Mouse (Mus musculus) hindbrain, embryonic 10.5 days (tissue): ENCODE measurements around the gene Klrb1c. TPM values are rescaled to one million over a fixed set of nuclear protein-coding genes. Genes with fewer than 3 reads are reported as not detected.
A peak's percentile ranks its signal among the peaks of the same experiment; 100 is the strongest.

Experiments
- DNase-seq: peaks from one replicate; pipeline ENCODE4 v3.0.0-alpha.2; 2017; ENCODE audit warnings: low spot score
- H3K27ac ChIP-seq: fragments of 300-500 bp; sonication (generic); 2 replicates; pipeline ENCODE4 v1.5.1; 2016; ENCODE audit warnings: mild to moderate bottlenecking, moderate library complexity
- H3K27me3 ChIP-seq: fragments of 300-500 bp; sonication (generic); 2 replicates; pipeline ENCODE4 v1.6.1; 2016; ENCODE audit warnings: mild to moderate bottlenecking; ENCODE audit not compliant: poor library complexity, insufficient read depth, severe bottlenecking
- H3K36me3 ChIP-seq: fragments of 300-500 bp; sonication (generic); 2 replicates; pipeline ENCODE4 v1.6.1; 2016; ENCODE audit warnings: mild to moderate bottlenecking, moderate library complexity
- H3K4me1 ChIP-seq: fragments of 300-500 bp; sonication (generic); replicated peaks from 2 replicates; pipeline ENCODE4 v1.6.1; 2016; ENCODE audit warnings: mild to moderate bottlenecking
- H3K4me3 ChIP-seq: fragments of 300-500 bp; sonication (generic); 2 replicates; pipeline ENCODE4 v1.5.1; 2016; ENCODE audit warnings: mild to moderate bottlenecking, moderate library complexity
- H3K9me3 ChIP-seq: fragments of 300-500 bp; sonication (generic); 2 replicates; pipeline ENCODE4 v1.6.1; 2016; ENCODE audit warnings: mild to moderate bottlenecking, moderate library complexity
- WGBS: fragments of 180-500 bp; shearing (Covaris S2); methylation state at CpG from one replicate; pipeline ENCODE4 v1.1.7; 2016; 5-methylcytosine and 5-hydroxymethylcytosine counted together
- polyA plus RNA-seq: library from polyadenylated mRNA; unstranded; fragments of >200 nt; fragmentation: Nextera tagmentation; extraction: Ambion mirVana; gene quantifications from 2 replicates; pipeline ENCODE4 v1.2.1, GENCODE M21; 2016

Klrb1c gene
- not detected in 2 replicates for polyA plus RNA-seq

DNA sequence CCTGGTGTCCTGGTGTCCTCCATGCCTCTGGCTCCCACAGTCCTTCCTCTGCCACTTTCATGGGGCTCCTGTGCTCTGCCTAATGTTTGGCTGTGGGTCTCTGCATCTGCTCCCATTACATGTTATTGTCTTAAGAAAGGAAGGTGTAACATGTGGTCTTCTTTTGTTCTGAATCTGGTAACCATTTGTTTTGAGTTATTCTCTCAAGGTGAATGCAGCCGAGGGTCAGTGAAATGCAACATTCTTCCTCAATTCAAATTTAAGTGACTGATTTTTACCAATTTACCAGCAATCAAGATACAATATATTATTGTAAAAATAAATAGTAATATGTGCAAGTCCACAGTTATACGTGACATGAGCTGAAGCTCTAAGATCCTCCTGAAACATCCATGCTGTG is at the start of gene Klrb1c:
Klrb1c (minus strand) TSS at position 101 of the 400 bp plus-strand sequence.
- no peaks in the 10 kb centered on the region for H3K9me3 ChIP-seq
- H3K27me3 ChIP-seq: no peaks in the 10 kb centered on the region
- H3K4me3 ChIP-seq: no peak within 1 kb of the TSS
- 84% methylated on average over 2 of the region's 2 CpGs for WGBS
- H3K27ac ChIP-seq: no peak within 1 kb of the TSS
- H3K36me3 ChIP-seq: no peaks in the 10 kb centered on the region
- H3K4me1 ChIP-seq: no peaks in the 10 kb centered on the region
- DNase-seq: no peak

DNA sequence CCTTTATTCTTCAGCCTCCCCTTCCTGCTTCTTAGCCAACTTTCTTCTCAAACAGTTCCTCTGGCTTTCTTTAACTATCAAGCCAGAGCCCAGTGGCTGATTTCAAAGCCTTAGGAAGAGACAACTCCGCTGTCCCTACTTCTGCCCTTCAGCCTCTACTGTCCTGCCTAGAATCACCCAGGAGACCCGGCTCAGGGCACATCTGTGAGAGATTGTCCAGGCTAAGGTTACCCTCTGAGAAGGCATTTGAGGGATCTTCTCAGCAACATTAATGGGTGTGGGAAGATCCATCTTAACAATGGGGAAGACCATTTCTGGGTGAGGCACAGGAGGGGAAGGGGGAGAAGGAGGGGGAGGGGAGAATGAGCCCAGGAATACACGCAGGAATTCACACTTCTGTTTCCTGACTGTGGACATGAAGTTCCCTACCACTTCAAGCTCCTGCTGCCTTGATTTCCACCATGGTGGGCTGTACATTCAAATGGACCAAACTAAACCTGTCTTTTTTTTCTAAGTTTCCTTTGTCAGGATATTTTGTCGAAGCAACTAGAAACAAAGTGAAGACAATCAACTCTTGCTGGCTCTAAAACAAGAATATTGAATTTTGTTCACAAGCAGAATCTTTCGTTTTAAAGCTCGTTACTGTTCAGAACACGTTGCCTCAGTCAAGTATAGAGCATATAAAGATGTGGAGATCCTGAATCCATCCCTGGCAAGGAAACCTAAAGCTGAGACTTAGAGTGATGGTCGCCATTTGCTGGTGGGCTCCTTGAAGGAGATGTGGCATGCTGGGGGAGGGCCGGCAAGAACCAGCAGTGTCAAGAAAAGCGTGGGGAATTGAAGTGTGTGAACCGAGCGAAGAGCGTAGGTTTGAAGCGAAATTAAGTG is 48.7 kb upstream of the Klrb1c start:
- peak; percentile 64 for DNase-seq
- Histone ChIP-seq H3K4me1 (peaks cover 20% of the 10 kb centered on the region), H3K4me3 (peak overlapping the region; percentile 75), H3K27me3 (no peaks in the 10 kb centered on the region), H3K36me3 (no peaks in the 10 kb centered on the region), H3K9me3 (no peaks in the 10 kb centered on the region), H3K27ac (peak overlapping the region; percentile 93)
- 1% methylated on average over 14 of the region's 14 CpGs for WGBS

DNA sequence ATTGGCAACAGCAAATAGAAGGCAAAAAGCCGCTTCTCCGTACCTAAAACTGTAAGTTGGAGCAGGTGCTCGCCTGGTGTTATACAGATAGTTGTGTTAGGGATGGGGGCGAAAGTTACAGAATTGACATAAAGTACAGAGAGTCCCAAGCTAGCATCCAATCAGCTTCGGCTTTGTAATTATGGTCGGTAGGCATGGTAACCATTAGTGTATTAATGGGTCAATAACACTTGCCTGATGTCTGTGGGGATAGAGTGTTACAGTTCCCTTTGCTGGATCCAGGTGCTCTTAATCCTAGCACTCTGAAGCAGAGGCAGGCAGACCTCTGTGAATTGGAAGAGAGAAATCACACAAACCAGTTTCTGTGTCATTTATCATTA is 47.9 kb upstream of the Klrb1c start:
- DNase-seq: no peak
- H3K36me3 ChIP-seq: no peaks in the 10 kb centered on the region
- no peaks in the 10 kb centered on the region for H3K27me3 ChIP-seq
- peak overlapping the region; percentile 93 for H3K27ac ChIP-seq
- WGBS: 83% methylated on average over 6 of the region's 6 CpGs
- H3K9me3 ChIP-seq: no peaks in the 10 kb centered on the region
- peaks cover 14% of the 10 kb centered on the region for H3K4me1 ChIP-seq
- H3K4me3 ChIP-seq: peak overlapping the region; percentile 75

DNA sequence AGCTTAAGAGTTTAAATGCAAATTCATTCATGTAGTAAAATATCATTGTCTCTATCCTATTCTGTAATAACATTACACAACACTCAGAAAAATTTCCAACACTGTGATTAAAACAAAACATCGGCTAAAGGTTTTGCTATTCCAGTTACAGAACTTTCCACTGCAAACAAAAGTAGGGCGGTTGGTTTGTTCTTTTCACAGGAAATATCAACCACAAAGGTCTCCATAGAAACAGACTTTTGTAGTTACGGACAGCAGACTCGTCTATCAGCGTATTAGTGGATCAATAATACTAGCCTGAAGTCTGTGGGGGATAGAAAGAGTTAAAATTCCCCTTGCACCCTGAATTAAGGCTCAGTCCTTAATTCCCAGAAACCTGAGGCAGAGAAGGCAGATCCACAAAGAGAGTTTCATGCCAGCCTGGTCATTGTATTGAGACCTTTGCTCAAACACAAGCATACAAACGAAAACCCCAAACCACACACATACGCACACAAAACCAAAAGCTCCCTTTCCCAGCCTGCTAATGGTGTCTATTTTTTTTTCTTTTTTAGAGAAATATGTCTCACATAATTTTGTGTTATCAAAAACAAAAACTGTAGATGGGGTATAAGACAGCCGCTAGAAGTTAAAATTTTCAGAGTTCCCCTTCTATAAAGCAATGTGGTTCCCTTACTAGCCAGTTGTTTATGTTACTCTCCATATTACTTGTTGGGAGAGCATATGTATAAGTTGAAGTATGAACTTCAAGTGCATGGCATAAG is 47.4 kb upstream of the Klrb1c start:
- no peak for DNase-seq
- 0 out of 2 replicates have a peak overlapping the region, but pooled peaks have one; percentile 75 for H3K4me3 ChIP-seq
- no peaks in the 10 kb centered on the region for H3K27me3 ChIP-seq
- H3K9me3 ChIP-seq: no peaks in the 10 kb centered on the region
- H3K4me1 ChIP-seq: peaks cover 8% of the 10 kb centered on the region
- 79% methylated on average over 8 of the region's 8 CpGs for WGBS
- H3K27ac ChIP-seq: no peak overlapping the region
- H3K36me3 ChIP-seq: no peaks in the 10 kb centered on the region

DNA sequence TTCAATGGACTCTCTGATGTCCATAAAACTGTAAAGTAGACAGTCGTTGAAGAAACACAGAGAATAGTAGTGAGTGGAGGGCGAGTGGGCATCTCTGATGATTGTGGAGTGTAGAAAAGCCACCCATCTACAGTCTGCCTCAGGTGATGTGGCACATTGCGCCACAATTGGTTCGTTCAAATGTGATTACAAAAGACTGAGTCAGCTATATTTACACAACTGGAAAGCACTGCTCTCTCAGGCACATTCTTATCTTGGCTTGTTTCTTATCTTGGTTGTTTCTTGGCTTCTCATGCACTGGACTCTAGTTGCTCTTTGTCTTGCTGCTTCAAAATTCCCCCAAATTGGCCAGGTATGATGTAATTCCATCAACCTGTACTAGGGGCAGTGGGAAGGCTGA is 46.6 kb upstream of the Klrb1c start:
- Histone ChIP-seq H3K27ac (no peak overlapping the region), H3K9me3 (no peaks in the 10 kb centered on the region), H3K27me3 (no peaks in the 10 kb centered on the region), H3K36me3 (no peaks in the 10 kb centered on the region), H3K4me1 (peaks cover 8% of the 10 kb centered on the region), H3K4me3 (no peak overlapping the region)
- WGBS: 87% methylated on average over 4 of the region's 4 CpGs
- no peak for DNase-seq

DNA sequence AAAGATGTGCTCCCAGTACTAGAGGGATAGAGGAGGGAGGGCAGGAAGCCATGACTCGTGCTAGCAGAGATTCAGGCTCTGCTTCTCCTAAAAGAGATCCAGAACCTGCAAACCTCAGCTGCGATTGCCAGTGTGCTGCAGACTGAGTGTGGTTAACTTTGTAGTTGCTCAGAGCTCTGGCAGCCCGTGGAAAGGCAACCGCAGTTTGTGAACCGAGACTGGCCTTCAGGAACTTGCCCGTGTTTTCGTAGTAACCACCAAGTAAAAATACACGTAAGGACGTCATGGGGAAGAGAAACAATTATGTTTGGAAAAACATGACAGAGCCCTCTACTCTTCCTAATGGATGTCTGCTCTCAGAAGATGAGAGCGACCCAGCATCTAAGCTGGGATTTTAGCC is 44.0 kb upstream of the Klrb1c start:
- WGBS: 80% methylated on average over 10 of the region's 10 CpGs
- Histone ChIP-seq H3K9me3 (no peaks in the 10 kb centered on the region), H3K36me3 (no peaks in the 10 kb centered on the region), H3K4me1 (peaks cover 11% of the 10 kb centered on the region), H3K27ac (no peak overlapping the region), H3K4me3 (no peak overlapping the region), H3K27me3 (no peaks in the 10 kb centered on the region)
- no peak for DNase-seq

DNA sequence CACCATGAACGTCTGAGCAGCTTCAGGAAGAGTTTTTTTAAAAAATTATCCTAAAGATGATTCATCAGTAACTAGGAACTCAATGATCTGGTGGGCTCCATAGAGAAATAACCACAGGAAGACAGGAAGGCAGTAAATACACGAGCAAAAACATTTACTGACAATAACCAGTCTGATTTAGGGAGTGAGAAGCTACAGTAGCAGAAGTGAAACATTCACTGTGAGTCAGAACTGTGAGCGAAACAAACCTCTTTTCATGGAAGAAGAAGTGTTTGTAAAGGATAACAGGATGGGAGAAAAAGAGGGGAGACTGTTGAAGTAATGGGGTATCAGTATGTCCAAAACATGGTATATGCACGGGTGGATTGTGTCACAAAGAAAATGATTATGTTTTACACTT is 40.8 kb upstream of the Klrb1c start:
- 75% methylated on average over 4 of the region's 4 CpGs for WGBS
- 0 out of 2 replicates have a peak, but pooled peaks cover 3% of the 10 kb centered on the region for H3K4me1 ChIP-seq
- no peak for DNase-seq

DNA sequence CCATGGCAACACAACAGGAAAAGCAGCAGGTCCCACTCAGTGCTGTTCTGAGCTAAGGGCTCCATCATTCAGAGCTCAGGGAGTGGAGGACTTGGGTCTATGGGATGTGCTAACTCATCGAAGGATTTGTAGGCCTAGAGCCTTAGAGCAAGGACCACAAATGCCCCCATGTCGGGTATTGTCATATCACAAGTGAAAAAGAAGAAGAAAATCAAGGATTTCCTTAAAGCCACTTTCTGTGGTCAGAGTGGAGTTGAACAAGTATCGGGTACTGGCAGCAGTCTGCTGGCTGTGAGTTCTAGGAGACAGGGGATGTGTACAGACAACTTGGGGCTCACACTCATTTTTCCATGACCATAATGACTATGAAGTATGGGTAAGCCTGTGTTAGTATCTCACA is 37.8 kb upstream of the Klrb1c start:
- WGBS: 84% methylated on average over 3 of the region's 3 CpGs
- no peaks in the 10 kb centered on the region for H3K36me3 ChIP-seq
- H3K9me3 ChIP-seq: no peaks in the 10 kb centered on the region
- no peak for DNase-seq
- H3K27ac ChIP-seq: no peak overlapping the region
- no peak overlapping the region for H3K4me3 ChIP-seq
- H3K27me3 ChIP-seq: no peaks in the 10 kb centered on the region
- H3K4me1 ChIP-seq: 0 out of 2 replicates have a peak, but pooled peaks cover 3% of the 10 kb centered on the region

More for the DNA sequence above, 40.8 kb upstream of the Klrb1c start:
- H3K36me3 ChIP-seq: no peaks in the 10 kb centered on the region
- no peak overlapping the region for H3K27ac ChIP-seq
- H3K9me3 ChIP-seq: no peaks in the 10 kb centered on the region
- no peak overlapping the region for H3K4me3 ChIP-seq
- H3K27me3 ChIP-seq: no peaks in the 10 kb centered on the region

DNA sequence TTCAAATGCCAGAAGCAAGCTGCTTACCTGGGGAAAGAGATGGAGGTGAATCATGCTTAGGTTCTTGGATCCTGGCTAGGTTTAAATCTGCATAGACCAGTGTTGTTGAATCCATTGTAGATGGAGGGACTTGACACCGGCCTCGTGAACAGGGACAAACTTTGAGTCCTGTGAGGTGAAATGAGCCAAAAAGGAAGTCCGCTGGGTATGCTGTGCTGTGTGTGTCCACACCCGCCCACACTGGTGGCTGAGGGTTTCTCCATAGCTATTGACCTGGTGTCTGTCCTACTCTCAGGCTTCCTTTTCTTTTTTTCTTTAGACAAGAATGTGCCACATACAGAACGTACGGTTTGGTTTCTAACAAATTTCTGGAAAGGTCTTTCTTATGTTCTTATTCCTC is 37.1 kb upstream of the Klrb1c start, which contains the start of the genes Gm44511 and Klrb1b:
Gm44511 (minus strand) TSS at position 184 of the 400 bp plus-strand sequence.
Klrb1b (minus strand) TSS at position 200 of the 400 bp plus-strand sequence.
- 85% methylated on average over 6 of the region's 6 CpGs for WGBS
- Histone ChIP-seq H3K4me1 (0 out of 2 replicates have a peak, but pooled peaks cover 3% of the 10 kb centered on the region), H3K36me3 (no peaks in the 10 kb centered on the region), H3K9me3 (no peaks in the 10 kb centered on the region), H3K27me3 (no peaks in the 10 kb centered on the region), H3K27ac (no peak within 1 kb of the TSS), H3K4me3 (no peak within 1 kb of the TSS)
- no peak for DNase-seq

DNA sequence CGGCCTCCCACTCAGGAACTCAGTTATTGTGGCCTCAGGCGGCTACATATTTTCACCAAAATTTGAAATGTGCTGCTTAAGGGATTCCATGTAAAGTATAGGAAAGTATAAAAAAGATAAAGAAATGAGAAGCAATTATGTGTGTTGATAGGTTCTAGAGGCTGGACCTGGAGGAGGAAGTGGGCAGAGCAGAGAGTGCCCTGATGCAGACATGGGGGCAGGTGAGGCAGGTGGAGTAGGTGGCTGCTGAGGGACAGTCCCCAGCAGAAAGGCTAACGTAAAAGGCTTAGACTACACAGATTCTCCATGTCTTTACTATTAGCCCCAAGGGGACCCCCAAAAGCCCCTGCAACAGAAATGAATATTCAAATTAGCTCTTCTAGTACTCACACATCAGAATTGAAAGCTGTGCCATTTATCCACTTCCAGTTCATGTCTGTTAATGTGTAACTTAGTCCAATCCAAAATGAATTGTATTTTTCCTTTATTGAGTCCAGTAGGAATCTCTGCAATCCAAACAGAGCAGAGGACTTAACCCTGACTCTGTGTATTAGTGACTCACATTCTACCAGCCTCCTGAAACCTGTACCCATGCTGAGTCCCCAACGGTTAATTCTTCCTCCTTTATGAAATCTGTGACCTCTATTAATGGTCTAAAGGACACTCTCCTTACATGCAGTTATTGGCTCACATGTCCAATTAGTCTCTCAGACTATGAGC is 29.2 kb upstream of the Klrb1c start:
- no peaks in the 10 kb centered on the region for H3K9me3 ChIP-seq
- 84% methylated on average over 4 of the region's 4 CpGs for WGBS
- H3K4me3 ChIP-seq: no peak overlapping the region
- no peaks in the 10 kb centered on the region for H3K36me3 ChIP-seq
- no peaks in the 10 kb centered on the region for H3K4me1 ChIP-seq
- no peak overlapping the region for H3K27ac ChIP-seq
- DNase-seq: no peak
- no peaks in the 10 kb centered on the region for H3K27me3 ChIP-seq

DNA sequence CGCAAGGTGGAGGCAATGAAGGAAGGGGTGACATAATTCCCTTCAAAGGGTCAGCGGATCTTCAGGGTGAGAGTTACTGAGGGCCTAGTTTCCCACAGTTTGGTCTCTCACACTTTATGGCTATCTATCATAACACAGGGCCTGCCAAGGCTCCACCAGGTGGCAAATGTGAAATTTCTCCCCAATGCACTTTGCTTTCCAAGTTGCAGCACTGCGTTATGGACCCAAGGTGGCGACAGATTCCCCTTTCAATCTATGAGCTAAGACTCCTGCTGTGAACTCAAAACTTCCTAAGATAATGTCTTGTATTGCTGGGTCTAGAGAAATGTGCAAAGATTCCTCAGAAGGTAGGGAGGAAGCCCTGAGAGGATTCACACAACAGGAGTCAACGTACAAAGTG is 19.5 kb upstream of the Klrb1c start:
- Histone ChIP-seq H3K27ac (no peak overlapping the region), H3K9me3 (0 out of 2 replicates have a peak, but pooled peaks cover 8% of the 10 kb centered on the region), H3K27me3 (no peaks in the 10 kb centered on the region), H3K36me3 (no peaks in the 10 kb centered on the region), H3K4me1 (peaks cover 2% of the 10 kb centered on the region; the same call in 1 of the 2 replicates), H3K4me3 (no peak overlapping the region)
- 91% methylated on average over 5 of the region's 5 CpGs for WGBS
- no peak for DNase-seq

DNA sequence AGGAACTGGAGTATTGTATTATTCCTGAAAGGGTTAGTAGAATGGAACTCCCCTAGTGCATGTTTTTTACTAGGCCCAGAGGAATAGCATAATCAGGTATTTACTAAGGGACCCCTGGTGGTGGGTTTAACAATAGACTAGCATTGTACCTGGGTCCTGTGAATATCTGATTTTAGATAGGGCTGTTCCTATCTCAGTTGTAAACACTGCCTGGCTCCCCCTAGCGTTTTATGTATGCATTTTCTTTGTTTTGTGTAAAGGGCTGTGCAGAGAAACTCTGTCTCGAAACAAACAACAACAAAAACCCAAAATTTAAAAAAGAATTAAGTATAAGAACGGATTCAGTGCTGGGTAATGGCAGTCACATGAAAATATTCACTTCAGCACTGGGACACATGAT is 18.0 kb upstream of the Klrb1c start:
- Histone ChIP-seq H3K27ac (no peak overlapping the region), H3K4me3 (no peak overlapping the region), H3K4me1 (peaks cover 11% of the 10 kb centered on the region), H3K27me3 (no peaks in the 10 kb centered on the region), H3K36me3 (no peaks in the 10 kb centered on the region), H3K9me3 (0 out of 2 replicates have a peak, but pooled peaks cover 8% of the 10 kb centered on the region)
- no peak for DNase-seq
- WGBS: 68% methylated on average over 3 of the region's 3 CpGs
